Mouse (Mus musculus): ENCODE data around the gene Insig2.

DNA sequence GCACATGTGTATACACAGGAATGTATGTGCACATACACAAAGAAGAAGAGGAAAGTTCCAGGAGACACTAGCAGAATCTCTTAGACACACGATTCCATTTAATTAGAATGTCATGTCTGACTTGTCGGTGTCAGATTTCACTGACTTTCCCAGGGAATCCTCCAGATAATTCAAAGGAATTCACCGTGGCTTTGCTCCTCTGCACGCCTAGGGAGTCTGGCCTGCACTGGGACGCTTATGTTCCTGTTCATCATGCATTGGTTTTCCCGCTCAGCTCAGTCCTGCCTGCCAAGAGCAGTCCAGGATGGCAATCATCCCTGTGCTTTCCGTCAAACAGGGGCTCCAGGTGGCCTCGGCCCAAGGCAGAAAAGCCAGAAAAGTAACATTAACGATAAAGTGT is 34.9 kb upstream of the Insig2 start:
- no peak for TF ChIP-seq POLR2A (IDR thresholded peaks at IDR 0.05; ENCODE audit: low read depth, low read length)
- TF ChIP-seq CTCF (conservative IDR thresholded peaks at IDR 0.05; ENCODE audit: insufficient read depth, insufficient read length, low read depth, low read length), result no peak

Data from kidney, adult 2 months (tissue).